Mouse (Mus musculus): ENCODE data around the gene Mthfr. TPM values are rescaled to one million over a fixed set of nuclear protein-coding genes. Genes with fewer than 3 reads are reported as not detected.

The Mthfr gene
- polyA plus RNA-seq, 1 experiment from 2014 or later: 18.4 TPM

- ATAC-seq: peak; percentile 72
- Histone ChIP-seq H3K27ac (no peak overlapping the region), H3K36me3 (0 out of 2 replicates have a peak, but pooled peaks cover 2% of the 10 kb centered on the region), H3K4me1 (replicated peaks) (peaks cover 4% of the 10 kb centered on the region; the same call in 1 of the 2 replicates), H3K27me3 (replicated peaks) (no peaks in the 10 kb centered on the region), H3K9me3 (no peaks in the 10 kb centered on the region), H3K4me2 (replicated peaks) (peak overlapping the region; percentile 59), H3K9ac (no peak overlapping the region), H3K4me3 (replicated peaks) (peak overlapping the region; percentile 25)
- 30% methylated on average over 21 of the region's 21 CpGs for WGBS
Observed at GRCm38 (mm10) chr4:148075259-148075658, 36.4 kb downstream of the Mthfr start.

DNA sequence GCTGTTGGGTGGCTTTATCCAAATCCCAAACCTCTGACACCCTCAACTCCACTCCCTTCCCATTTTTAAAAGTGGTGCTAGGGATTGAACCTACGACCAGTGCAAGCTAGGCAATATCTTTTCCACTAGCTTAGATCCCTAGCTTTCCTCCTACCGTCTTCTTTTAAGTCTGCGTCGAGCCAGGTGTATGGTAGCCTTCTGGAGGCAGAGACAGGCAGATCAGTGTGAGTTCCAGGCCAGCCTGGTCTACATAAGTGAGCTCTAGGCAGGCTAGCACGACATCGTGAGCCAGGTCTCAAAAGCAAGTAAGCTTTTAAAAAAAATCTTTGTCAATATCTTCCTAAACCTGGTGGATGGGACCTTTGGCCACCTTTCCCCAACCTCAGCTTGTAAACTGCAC is 37.0 kb downstream of the Mthfr start:
- no peaks in the 10 kb centered on the region for H3K9me3 ChIP-seq
- no peak overlapping the region for H3K9ac ChIP-seq
- H3K4me3 ChIP-seq (replicated peaks): no peak overlapping the region
- H3K4me1 ChIP-seq (replicated peaks): peaks cover 4% of the 10 kb centered on the region; the same call in 1 of the 2 replicates
- H3K27me3 ChIP-seq (replicated peaks): no peaks in the 10 kb centered on the region
- no peak for ATAC-seq
- no peak overlapping the region for H3K4me2 ChIP-seq (replicated peaks)
- 0 out of 2 replicates have a peak, but pooled peaks cover 3% of the 10 kb centered on the region for H3K36me3 ChIP-seq
- no peak overlapping the region for H3K27ac ChIP-seq
- 89% methylated on average over 6 of the region's 6 CpGs for WGBS

- WGBS: 44% methylated on average over 6 of the region's 6 CpGs
- H3K36me3 ChIP-seq: peaks cover 3% of the 10 kb centered on the region; the same call in 1 of the 2 replicates
- no peak overlapping the region for H3K27ac ChIP-seq
- H3K9me3 ChIP-seq: no peaks in the 10 kb centered on the region
- H3K9ac ChIP-seq: no peak overlapping the region
- H3K4me1 ChIP-seq (replicated peaks): peaks cover 12% of the 10 kb centered on the region
- H3K4me3 ChIP-seq (replicated peaks): no peak overlapping the region
- ATAC-seq: no peak
- H3K27me3 ChIP-seq (replicated peaks): no peaks in the 10 kb centered on the region
- no peak overlapping the region for H3K4me2 ChIP-seq (replicated peaks)
Observed at GRCm38 (mm10) chr4:148079212-148079611, 40.3 kb downstream of the Mthfr start.

DNA sequence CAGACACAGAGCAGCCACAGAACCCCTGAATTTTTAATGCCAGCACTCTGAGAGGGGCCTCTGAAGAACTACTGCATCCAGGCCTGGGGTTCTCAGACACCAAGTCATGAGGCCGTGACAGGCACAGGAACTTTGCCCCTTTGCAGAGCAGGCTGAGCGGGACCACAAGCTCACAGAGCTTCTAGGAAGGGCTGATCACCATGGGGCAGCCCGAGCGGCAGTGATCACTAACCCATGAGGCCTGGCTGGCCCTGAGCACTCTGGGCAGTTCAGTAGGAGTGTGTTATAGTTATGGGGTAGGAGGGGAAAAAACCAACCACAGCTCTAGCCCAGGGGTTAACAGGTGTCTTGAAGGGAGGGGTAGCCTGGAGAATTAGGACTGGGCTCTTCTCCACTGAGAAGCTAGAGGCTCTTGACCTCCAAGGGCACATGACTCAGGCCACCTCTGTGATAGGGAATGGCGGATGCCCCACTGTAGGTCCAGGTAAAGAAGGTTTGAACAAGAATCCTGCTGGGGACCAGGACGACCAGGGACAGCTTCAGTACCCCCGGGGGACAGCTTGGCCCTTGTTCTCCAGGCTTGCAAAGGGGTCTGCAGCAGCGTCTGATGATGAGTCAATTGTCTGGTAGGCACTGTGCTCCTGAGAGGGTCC is 41.2 kb downstream of the Mthfr start:
- Histone ChIP-seq H3K9ac (no peak overlapping the region), H3K4me2 (replicated peaks) (no peak overlapping the region), H3K9me3 (no peaks in the 10 kb centered on the region), H3K27me3 (replicated peaks) (no peaks in the 10 kb centered on the region), H3K4me1 (replicated peaks) (peaks cover 12% of the 10 kb centered on the region), H3K27ac (no peak overlapping the region), H3K36me3 (peaks cover 3% of the 10 kb centered on the region; the same call in 1 of the 2 replicates), H3K4me3 (replicated peaks) (no peak overlapping the region)
- ATAC-seq: no peak
- WGBS: 93% methylated on average over 8 of the region's 8 CpGs

- peaks cover 15% of the 10 kb centered on the region for H3K4me1 ChIP-seq (replicated peaks)
- H3K36me3 ChIP-seq: peaks cover 3% of the 10 kb centered on the region; the same call in 1 of the 2 replicates
- no peaks in the 10 kb centered on the region for H3K27me3 ChIP-seq (replicated peaks)
- 87% methylated on average over 1 of the region's 1 CpGs for WGBS
- no peak overlapping the region for H3K9ac ChIP-seq
- H3K27ac ChIP-seq: no peak overlapping the region
- no peak overlapping the region for H3K4me2 ChIP-seq (replicated peaks)
- no peak for ATAC-seq
- no peak overlapping the region for H3K4me3 ChIP-seq (replicated peaks)
- no peaks in the 10 kb centered on the region for H3K9me3 ChIP-seq
Observed at GRCm38 (mm10) chr4:148080597-148080973, 41.7 kb downstream of the Mthfr start.

- Histone ChIP-seq H3K9me3 (no peaks in the 10 kb centered on the region), H3K27ac (no peak overlapping the region), H3K4me1 (replicated peaks) (peaks cover 15% of the 10 kb centered on the region), H3K27me3 (replicated peaks) (no peaks in the 10 kb centered on the region), H3K4me3 (replicated peaks) (no peak overlapping the region), H3K36me3 (peaks cover 3% of the 10 kb centered on the region; the same call in 1 of the 2 replicates), H3K4me2 (replicated peaks) (no peak overlapping the region), H3K9ac (no peak overlapping the region)
- 92% methylated on average over 10 of the region's 10 CpGs for WGBS
- ATAC-seq: no peak
Observed at GRCm38 (mm10) chr4:148081201-148081600, 42.3 kb downstream of the Mthfr start.

- peaks cover 3% of the 10 kb centered on the region; the same call in 1 of the 2 replicates for H3K36me3 ChIP-seq
- ATAC-seq: no peak
- H3K9me3 ChIP-seq: no peaks in the 10 kb centered on the region
- no peak overlapping the region for H3K27ac ChIP-seq
- H3K4me1 ChIP-seq (replicated peaks): peaks cover 25% of the 10 kb centered on the region
- no peak overlapping the region for H3K9ac ChIP-seq
- H3K4me2 ChIP-seq (replicated peaks): no peak overlapping the region
- no peaks in the 10 kb centered on the region for H3K27me3 ChIP-seq (replicated peaks)
- no peak overlapping the region for H3K4me3 ChIP-seq (replicated peaks)
- WGBS: 51% methylated on average over 12 of the region's 12 CpGs
Observed at GRCm38 (mm10) chr4:148082257-148083044, 43.6 kb downstream of the Mthfr start.

DNA sequence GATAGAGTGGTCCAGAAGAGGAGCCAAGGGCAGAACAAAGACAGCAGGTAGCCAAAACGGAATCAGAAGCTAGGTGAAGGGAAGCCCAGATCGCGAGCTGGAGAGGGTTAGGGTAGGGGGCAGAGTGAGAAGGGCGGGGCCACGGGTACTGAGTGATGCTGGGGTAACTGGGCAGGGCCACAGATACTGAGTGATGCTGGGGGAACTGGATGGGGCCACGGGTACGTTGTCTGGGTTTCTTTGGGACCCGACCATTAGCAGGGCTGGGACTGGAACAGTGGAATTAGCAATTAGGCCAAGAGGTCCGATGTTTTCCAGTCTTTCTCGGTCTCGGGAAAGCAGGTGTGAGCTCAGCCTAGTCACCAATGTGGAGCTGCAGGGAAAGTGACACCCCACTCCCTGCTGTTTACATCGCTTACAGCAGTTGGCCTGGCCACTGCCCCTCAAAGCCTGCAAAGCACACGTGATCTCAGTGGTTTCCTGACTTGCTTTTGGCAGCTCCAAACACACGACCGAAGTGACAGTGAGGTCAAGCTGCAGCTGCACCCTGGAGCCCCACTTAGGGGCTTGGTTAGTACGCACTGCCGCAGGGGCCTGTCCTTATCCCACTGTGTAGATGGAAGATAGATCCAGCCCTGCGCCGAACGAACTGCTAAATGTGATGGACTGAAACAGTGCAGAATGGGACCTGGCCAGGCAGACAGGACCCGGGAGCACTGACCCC is 44.5 kb downstream of the Mthfr start:
- peaks cover 3% of the 10 kb centered on the region; the same call in 1 of the 2 replicates for H3K36me3 ChIP-seq
- no peaks in the 10 kb centered on the region for H3K9me3 ChIP-seq
- ATAC-seq: no peak
- WGBS: 56% methylated on average over 21 of the region's 21 CpGs
- peaks cover 25% of the 10 kb centered on the region for H3K4me1 ChIP-seq (replicated peaks)
- no peak overlapping the region for H3K4me2 ChIP-seq (replicated peaks)
- H3K4me3 ChIP-seq (replicated peaks): no peak overlapping the region
- no peak overlapping the region for H3K9ac ChIP-seq
- no peaks in the 10 kb centered on the region for H3K27me3 ChIP-seq (replicated peaks)
- no peak overlapping the region for H3K27ac ChIP-seq

GRCm38 (mm10) chr4:148084261-148084714 is 45.4 kb downstream of the Mthfr start:
- peaks cover 3% of the 10 kb centered on the region; the same call in 1 of the 2 replicates for H3K36me3 ChIP-seq
- H3K9ac ChIP-seq: no peak overlapping the region
- peaks cover 25% of the 10 kb centered on the region for H3K4me1 ChIP-seq (replicated peaks)
- H3K4me3 ChIP-seq (replicated peaks): no peak overlapping the region
- H3K9me3 ChIP-seq: no peaks in the 10 kb centered on the region
- no peak overlapping the region for H3K4me2 ChIP-seq (replicated peaks)
- 26% methylated on average over 8 of the region's 8 CpGs for WGBS
- H3K27me3 ChIP-seq (replicated peaks): no peaks in the 10 kb centered on the region
- ATAC-seq: no peak
- no peak overlapping the region for H3K27ac ChIP-seq

GRCm38 (mm10) chr4:148085131-148085906 is 46.4 kb downstream of the Mthfr start:
- no peak for ATAC-seq
- Histone ChIP-seq H3K27ac (no peak overlapping the region), H3K4me3 (replicated peaks) (no peak overlapping the region), H3K4me2 (replicated peaks) (no peak overlapping the region), H3K9me3 (no peaks in the 10 kb centered on the region), H3K4me1 (replicated peaks) (peaks cover 25% of the 10 kb centered on the region), H3K36me3 (peaks cover under 1% of the 10 kb centered on the region; the same call in 1 of the 2 replicates), H3K9ac (no peak overlapping the region), H3K27me3 (replicated peaks) (no peaks in the 10 kb centered on the region)
- WGBS: 40% methylated on average over 10 of the region's 10 CpGs

GRCm38 (mm10) chr4:148085907-148086305 is 47.0 kb downstream of the Mthfr start:
- no peak overlapping the region for H3K4me2 ChIP-seq (replicated peaks)

More at GRCm38 (mm10) chr4:148085907-148086305, 47.0 kb downstream of the Mthfr start:
- Histone ChIP-seq H3K4me1 (replicated peaks) (peaks cover 25% of the 10 kb centered on the region), H3K4me3 (replicated peaks) (no peak overlapping the region), H3K9me3 (no peaks in the 10 kb centered on the region), H3K27me3 (replicated peaks) (no peaks in the 10 kb centered on the region), H3K9ac (no peak overlapping the region), H3K36me3 (no peaks in the 10 kb centered on the region; the same call in 1 of the 2 replicates), H3K27ac (no peak overlapping the region)
- ATAC-seq: no peak
- WGBS: 81% methylated on average over 3 of the region's 3 CpGs

Data from intestine, embryonic 15.5 days (tissue).